In the genomic region with DNA sequence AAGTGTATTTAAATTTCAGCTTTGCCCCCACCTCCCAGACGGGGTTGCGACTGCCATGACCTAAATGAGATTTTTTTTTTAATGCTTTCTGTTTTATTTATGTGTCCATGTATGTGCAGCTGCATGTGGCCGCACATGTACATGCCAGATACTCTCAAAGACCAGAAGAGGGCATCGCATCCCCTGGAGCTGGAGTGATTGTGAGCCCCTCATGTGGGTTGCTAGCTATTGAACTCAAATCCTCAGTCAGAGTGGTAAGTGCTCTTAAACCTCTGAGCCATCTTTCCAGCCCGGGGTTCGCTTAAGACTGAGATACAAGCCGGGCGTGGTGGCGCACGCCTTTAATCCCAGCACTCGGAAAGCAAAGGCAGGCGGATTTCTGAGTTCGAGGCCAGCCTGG, we compare ENCODE assay signal across 14 mouse cellular contexts. TPM values are rescaled to one million over a fixed set of nuclear protein-coding genes. Genes with fewer than 3 reads are reported as not detected.
DNase-seq lines count a peak whose midpoint lies in the region; ATAC-seq and TF ChIP-seq lines count a peak whose summit lies in the region.
"Had no signal": no experiment of that assay in that cellular context is flagged by ENCODE, and none has a peak within 500 bp of the region (broad histone marks: within the 10 kb centered on the region; RNA-seq: fewer than 3 reads in every experiment).

No protein-coding gene starts in this region.

- H3K4me3 ChIP-seq in heart, embryonic 12.5 days, result no peak overlapping the region
- H3K4me3 ChIP-seq in midbrain, embryonic 10.5 days, result no peak overlapping the region
- H3K4me3 ChIP-seq in midbrain, embryonic 13.5 days (replicated peaks), result no peak overlapping the region
- no peak overlapping the region for H3K4me3 ChIP-seq in midbrain, postnatal 0 days (ENCODE audit: low read depth, low read length)
- H3K4me3 ChIP-seq: limb, embryonic 10.5 days; stomach, embryonic 15.5 days had no signal

- intact Hi-C loops in heart, postnatal 36 days (cut with DNase I), result no loop called here

- no peaks in the 10 kb centered on the region for H3K9me3 ChIP-seq in heart, embryonic 12.5 days (replicated peaks)
- no peaks in the 10 kb centered on the region for H3K9me3 ChIP-seq in midbrain, embryonic 10.5 days (replicated peaks)
- H3K9me3 ChIP-seq in midbrain, embryonic 13.5 days, result no peaks in the 10 kb centered on the region
- no peaks in the 10 kb centered on the region for H3K9me3 ChIP-seq in midbrain, postnatal 0 days (ENCODE audit: low read length)
- H3K9me3 ChIP-seq: limb, embryonic 10.5 days; stomach, embryonic 15.5 days had no signal

- peaks cover 7% of the 10 kb centered on the region; the same call in 1 of the 2 replicates for H3K4me1 ChIP-seq in heart, embryonic 12.5 days (replicated peaks)
- no peaks in the 10 kb centered on the region for H3K4me1 ChIP-seq in midbrain, embryonic 10.5 days
- H3K4me1 ChIP-seq in midbrain, embryonic 13.5 days (replicated peaks), result no peaks in the 10 kb centered on the region
- no peaks in the 10 kb centered on the region for H3K4me1 ChIP-seq in midbrain, postnatal 0 days (ENCODE audit: insufficient read depth, low read length)
- H3K4me1 ChIP-seq: stomach, embryonic 15.5 days had no signal

- TF ChIP-seq POLR2A in brain, embryonic 14.5 days (IDR thresholded peaks at IDR 0.05; ENCODE audit: borderline replicate concordance, extremely low read depth, insufficient read depth, insufficient read length, poor library complexity, severe bottlenecking), result no peak

- no peak overlapping the region for H3K9ac ChIP-seq in heart, embryonic 12.5 days
- no peak overlapping the region for H3K9ac ChIP-seq in midbrain, embryonic 13.5 days (replicated peaks)
- no peak overlapping the region for H3K9ac ChIP-seq in midbrain, postnatal 0 days (replicated peaks; ENCODE audit: low read length, poor library complexity, severe bottlenecking)
- H3K9ac ChIP-seq: liver, postnatal 0 days; stomach, embryonic 15.5 days had no signal

- no peak for ATAC-seq in heart, embryonic 12.5 days (ENCODE audit: insufficient number of reproducible peaks, low FRiP score)
- no peak for ATAC-seq in midbrain, embryonic 13.5 days
- no peak for ATAC-seq in midbrain, postnatal 0 days (ENCODE audit: low FRiP score)
- ATAC-seq: liver, postnatal 0 days had no signal

- peak overlapping the region; percentile 39 for H3K4me2 ChIP-seq in heart, embryonic 12.5 days
- H3K4me2 ChIP-seq in midbrain, embryonic 13.5 days (replicated peaks), result no peak overlapping the region
- H3K4me2 ChIP-seq in midbrain, postnatal 0 days (ENCODE audit: low read depth, low read length, poor library complexity, severe bottlenecking), result no peak overlapping the region
- H3K4me2 ChIP-seq: stomach, embryonic 15.5 days had no signal

- no peaks in the 10 kb centered on the region for H3K36me3 ChIP-seq in heart, embryonic 12.5 days
- no peaks in the 10 kb centered on the region for H3K36me3 ChIP-seq in midbrain, embryonic 10.5 days
- H3K36me3 ChIP-seq in midbrain, embryonic 13.5 days, result no peaks in the 10 kb centered on the region
- no peaks in the 10 kb centered on the region for H3K36me3 ChIP-seq in midbrain, postnatal 0 days (ENCODE audit: insufficient read depth, low read length)
- H3K36me3 ChIP-seq: limb, embryonic 10.5 days; stomach, embryonic 15.5 days had no signal

- TF ChIP-seq CTCF in brain, embryonic 14.5 days (IDR thresholded peaks at IDR 0.05; ENCODE audit: borderline replicate concordance, extremely low read depth, insufficient read depth, insufficient read length), result peak; percentile 56; the same call in 1 of the 2 replicates
- TF ChIP-seq CTCF in midbrain, postnatal 0 days (IDR thresholded peaks at IDR 0.05), result peak; percentile 56

- no peak overlapping the region for H3K27ac ChIP-seq in heart, embryonic 12.5 days (ENCODE audit: poor library complexity, severe bottlenecking)
- H3K27ac ChIP-seq in midbrain, embryonic 10.5 days (replicated peaks), result no peak overlapping the region
- no peak overlapping the region for H3K27ac ChIP-seq in midbrain, embryonic 13.5 days
- no peak overlapping the region for H3K27ac ChIP-seq in midbrain, postnatal 0 days (ENCODE audit: low read depth, low read length)
- H3K27ac ChIP-seq: limb, embryonic 10.5 days; stomach, embryonic 15.5 days had no signal

- no peak for DNase-seq in heart, postnatal 36 days
- DNase-seq in midbrain, embryonic 10.5 days (ENCODE audit: low spot score), result peak; percentile 34
- DNase-seq in brain, embryonic 14.5 days (ENCODE audit: low read depth), result peak; percentile 74
- peak; percentile 39 for DNase-seq in midbrain, postnatal 0 days (ENCODE audit: low spot score)
- no peak for DNase-seq in cerebellum, adult 9-11 months
- DNase-seq in thymus, postnatal 4 days, result no peak
- DNase-seq: cerebellum, adult 18-20 months; layer of hippocampus, adult 9-11 months; liver, postnatal 0 days; right cerebral cortex, postnatal 4 days had no signal

- H3K27me3 ChIP-seq in heart, embryonic 12.5 days (replicated peaks), result 0 out of 2 replicates have a peak, but pooled peaks cover 4% of the 10 kb centered on the region
- H3K27me3 ChIP-seq in midbrain, embryonic 10.5 days (ENCODE audit: low read depth, poor library complexity, severe bottlenecking), result peaks cover 4% of the 10 kb centered on the region; the same call in 1 of the 2 replicates
- 0 out of 2 replicates have a peak, but pooled peaks cover 5% of the 10 kb centered on the region for H3K27me3 ChIP-seq in midbrain, embryonic 13.5 days
- H3K27me3 ChIP-seq in midbrain, postnatal 0 days (ENCODE audit: insufficient read depth, low read length), result no peaks in the 10 kb centered on the region
- H3K27me3 ChIP-seq: stomach, embryonic 15.5 days had no signal

- 57% methylated on average over 13 of the region's 13 CpGs for WGBS in heart, embryonic 12.5 days
- 53% methylated on average over 13 of the region's 13 CpGs for WGBS in midbrain, embryonic 10.5 days
- WGBS in midbrain, embryonic 13.5 days, result 44% methylated on average over 13 of the region's 13 CpGs
- WGBS in midbrain, postnatal 0 days, result 42% methylated on average over 13 of the region's 13 CpGs

RNA-seq across cellular contexts. Expression of a gene that starts 46.9 kb away (rescaled TPM):
- 42.5 and 45.7 TPM in 2 replicates for polyA plus RNA-seq in heart, embryonic 12.5 days (2016; fragmentation: Nextera tagmentation; extraction: Ambion mirVana)
- 100 to 1,000 TPM; 334 to 351 TPM for total RNA-seq in heart, postnatal 36 days (2021)
- polyA plus RNA-seq in midbrain, embryonic 10.5 days (2016; fragmentation: Nextera tagmentation; extraction: Ambion mirVana), result 40.4 and 60.8 TPM in 2 replicates
- polyA plus RNA-seq in midbrain, embryonic 13.5 days (2015; fragmentation: Nextera tagmentation; extraction: Ambion mirVana), result 186 and 204 TPM in 2 replicates
- 94.5 and 187 TPM in 2 replicates for polyA plus RNA-seq in brain, embryonic 14.5 days (2012; rRNA removed)
- total RNA-seq in midbrain, postnatal 0 days (2014; rRNA removed), result 623 and 716 TPM in 2 replicates
- 155 and 200 TPM in 2 replicates for polyA plus RNA-seq in midbrain, postnatal 0 days (2015; fragmentation: Nextera tagmentation; extraction: Ambion mirVana)

Comparison
In these comparisons a context has a peak if more than half of its experiments do, and no peak if none do; other contexts are left out.
1. DNase-seq: peak in midbrain, embryonic 10.5 days (single experiment), brain, embryonic 14.5 days (single experiment) and midbrain, postnatal 0 days (single experiment); none in heart, postnatal 36 days (0 of 2), cerebellum, adult 9-11 months (single experiment) and thymus, postnatal 4 days (single experiment).